Mouse (Mus musculus): ENCODE measurements around the gene Sae1.

DNA sequence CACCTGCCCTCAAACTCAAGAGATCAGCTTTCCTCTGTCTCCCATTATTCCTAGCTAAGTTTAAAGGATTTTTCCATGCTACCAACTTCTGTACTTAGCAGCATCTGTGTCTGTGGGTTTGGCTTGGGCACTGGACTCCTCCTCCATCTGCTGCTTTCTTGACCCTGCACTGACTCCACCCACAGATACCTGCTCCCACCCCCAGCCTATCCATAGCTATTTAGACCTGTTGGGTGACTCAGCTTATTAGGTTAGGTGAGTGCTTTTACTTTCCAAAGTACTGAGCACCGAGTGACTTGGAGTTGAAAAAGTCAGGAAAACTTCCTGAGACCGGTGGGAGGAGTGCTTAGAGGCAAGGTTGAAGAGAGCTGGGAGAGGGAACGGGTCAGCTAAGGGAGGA lies 27.8 kb upstream of the Sae1 start:
- TF ChIP-seq CTCF (IDR thresholded peaks at IDR 0.05), result no peak
- TF ChIP-seq EP300 (IDR thresholded peaks at IDR 0.05; ENCODE audit: insufficient read depth, low read depth, low read length), result no peak
- no peak for TF ChIP-seq POLR2A (IDR thresholded peaks at IDR 0.05; ENCODE audit: insufficient read depth, low read depth, low read length)
